Mouse (Mus musculus) cerebellum, adult 2 months (tissue): ENCODE results near the gene Thra.

Experiments
- CTCF ChIP-seq: fragments of 200-500 bp; IDR thresholded peaks from 2 replicates; pipeline ENCODE4 v1.5.1; 2011; ENCODE audit warnings: low read depth, mild to moderate bottlenecking, control low read depth, low read length, moderate library complexity, borderline replicate concordance; ENCODE audit not compliant: insufficient read depth
- POLR2A ChIP-seq: fragments of 200-500 bp; IDR thresholded peaks from 2 replicates; pipeline ENCODE4 v1.6.1; 2011; ENCODE audit warnings: low read length, control low read depth, borderline replicate concordance; ENCODE audit not compliant: insufficient read depth

DNA sequence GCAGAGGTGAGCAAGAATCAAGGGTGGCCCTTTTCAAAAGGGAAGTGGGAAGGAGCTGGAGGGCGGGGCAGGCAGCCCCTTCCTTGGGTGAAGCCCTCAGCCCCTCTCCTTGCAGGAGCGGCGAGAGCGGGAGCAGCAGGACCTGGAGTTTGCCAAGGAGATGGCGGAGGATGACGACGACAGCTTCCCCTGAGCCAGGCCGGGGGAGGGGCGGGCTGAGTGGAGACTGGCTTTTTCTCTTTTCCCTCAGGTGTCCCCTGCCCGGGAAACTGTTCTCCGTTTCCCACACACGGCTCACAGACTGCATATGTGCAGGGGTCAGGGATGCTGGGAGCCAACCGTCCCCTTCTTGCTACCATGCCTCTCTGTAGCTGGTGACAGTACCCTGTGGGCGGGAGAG, 45.0 kb upstream of the Thra start:
- no peak for TF ChIP-seq POLR2A
- no peak for TF ChIP-seq CTCF
